Mouse (Mus musculus): ENCODE results near the gene C730034F03Rik.
"Not testable (repeated sequence)": the region's sequence is repeated elsewhere in the genome, so short reads cannot be mapped to it uniquely, and the experiment has no call there.

The C730034F03Rik gene

DNA sequence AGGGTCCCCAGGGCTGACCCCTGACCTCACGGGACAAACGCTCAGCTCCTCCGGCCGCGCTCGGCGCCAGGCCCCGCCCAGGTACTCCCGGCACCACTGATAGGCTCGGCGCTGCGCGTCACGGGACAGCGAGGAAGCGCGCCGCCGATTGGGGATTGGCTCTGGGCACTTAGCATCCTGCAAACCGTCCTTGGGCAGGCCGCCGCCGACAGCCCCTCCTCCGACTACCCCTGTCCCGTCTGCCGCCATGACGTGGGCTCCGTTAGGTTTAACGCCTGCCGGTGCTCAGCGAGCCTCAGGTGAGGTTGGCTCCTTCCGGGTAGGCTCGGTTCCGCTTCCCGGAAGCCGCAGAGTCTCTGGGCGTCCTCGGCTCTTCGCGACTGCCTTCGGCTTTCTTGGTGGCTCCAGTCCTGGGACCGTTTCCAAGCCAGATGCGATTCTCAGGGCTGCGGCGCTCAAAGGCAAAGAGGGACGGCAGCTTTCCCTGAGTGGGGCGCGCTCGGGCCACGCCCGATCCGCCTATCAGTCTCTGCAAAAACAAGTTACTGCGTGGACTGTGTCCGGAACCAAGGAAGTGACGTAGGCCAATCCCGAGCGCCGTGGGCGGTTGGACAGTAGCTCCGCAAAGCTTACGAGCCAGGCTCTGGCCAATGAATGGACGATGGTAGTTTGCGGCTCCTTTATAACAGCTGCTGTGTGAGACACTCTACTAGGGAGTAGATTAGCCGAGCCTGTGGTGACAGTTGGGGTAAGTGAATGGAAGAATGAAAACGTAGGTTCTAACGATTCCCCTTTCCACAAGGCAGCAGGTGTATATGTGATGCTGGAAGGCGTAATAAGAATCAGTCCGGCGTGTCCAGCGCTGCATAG, at the start of gene C730034F03Rik, which contains the start of the genes Gm44502 and Chkb:
Gene C730034F03Rik (plus strand): TSS at position 238 of the 870 bp plus-strand sequence.
Gene Gm44502 (minus strand): TSS at position 345 of the 870 bp plus-strand sequence.
Gene Chkb (minus strand): TSS at position 557 of the 870 bp plus-strand sequence.
- DNase-seq (ENCODE audit: low spot score in 2 of 2) = peak; percentile 94 to 98

DNA sequence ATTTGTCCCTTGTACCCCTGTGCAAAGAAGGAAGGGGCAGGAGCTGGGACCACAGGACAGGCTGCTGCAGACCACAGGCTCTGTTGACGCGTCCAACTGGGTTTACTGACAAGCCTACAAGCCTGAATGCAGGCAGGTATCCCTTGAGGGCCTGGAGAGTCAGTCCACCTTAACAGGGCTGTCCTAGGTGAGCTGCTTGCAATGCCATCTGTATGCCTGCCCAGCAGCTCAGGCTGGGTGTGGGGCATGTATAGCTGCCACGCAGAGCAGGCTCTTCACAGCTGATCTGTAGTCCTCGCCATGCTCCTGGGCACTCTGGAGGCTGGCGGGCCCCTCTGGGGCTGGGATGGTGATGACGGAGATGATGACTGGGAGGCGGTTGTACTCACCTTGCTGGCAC, 44.8 kb upstream of the C730034F03Rik start, which contains the start of gene Klhdc7b:
Gene Klhdc7b (plus strand): TSS at position 301 of the 400 bp plus-strand sequence.
- no peak for DNase-seq (ENCODE audit: low spot score in 2 of 2)

DNA sequence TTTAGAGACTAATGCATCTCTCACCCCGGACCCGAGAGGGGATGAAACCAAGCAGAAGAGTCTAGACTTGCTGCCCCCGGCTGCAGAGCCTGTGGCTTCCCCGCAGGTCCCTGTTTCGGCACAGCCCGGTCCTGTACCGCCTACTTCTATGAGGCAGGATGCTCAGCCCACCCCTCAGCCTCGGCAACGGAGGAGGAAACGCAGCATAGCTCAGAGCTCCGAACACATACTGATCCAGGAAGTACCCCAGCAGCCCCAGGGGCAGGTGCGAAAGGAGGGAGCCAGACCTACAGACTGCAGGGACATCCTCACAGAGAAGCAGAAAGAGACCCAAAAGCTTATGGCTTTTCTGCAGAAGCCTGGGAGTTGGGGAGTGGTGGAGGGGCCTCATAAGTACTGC, 42.3 kb upstream of the C730034F03Rik start:
- DNase-seq (ENCODE audit: low spot score in 2 of 2) = no peak

DNA sequence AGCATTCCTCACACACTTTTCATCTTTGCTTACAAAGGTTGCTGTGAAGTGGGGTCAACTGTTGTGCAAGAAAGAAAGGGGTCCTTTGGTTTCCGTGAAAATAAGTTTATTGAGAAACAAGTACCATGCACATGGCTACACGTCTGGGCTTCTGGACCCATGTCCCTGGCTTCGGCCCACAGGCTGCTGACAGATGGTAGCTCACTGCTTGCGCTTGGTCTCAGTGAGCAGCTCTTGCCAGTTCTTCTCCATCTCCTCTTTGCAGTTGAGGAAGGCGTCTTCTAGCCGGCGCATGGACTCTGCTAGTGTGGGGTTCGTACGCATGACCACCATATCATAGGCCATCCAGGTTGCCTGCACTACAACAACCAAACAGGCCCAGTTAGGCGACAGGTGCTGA, 39.3 kb upstream of the C730034F03Rik start:
- no peak for DNase-seq (ENCODE audit: low spot score in 2 of 2)

DNA sequence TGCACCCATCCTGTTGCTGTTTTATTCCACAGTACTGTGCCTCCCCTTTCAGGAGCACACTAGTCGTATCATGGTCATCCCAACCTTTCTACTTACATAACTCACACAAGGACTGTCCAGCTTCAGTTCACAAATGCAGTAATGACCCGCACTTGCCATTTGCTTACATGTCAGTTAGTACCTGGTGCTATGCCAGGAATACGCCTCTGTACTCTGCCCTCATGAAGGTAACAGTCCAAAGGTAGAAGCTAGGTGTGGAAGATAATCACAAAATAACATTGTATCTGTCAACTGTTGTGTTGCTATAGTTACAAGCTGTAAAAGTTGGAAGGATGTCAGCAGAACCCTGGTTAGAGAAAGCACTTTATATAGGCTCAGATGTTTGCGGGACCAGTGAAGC, 32.5 kb upstream of the C730034F03Rik start:
- DNase-seq (ENCODE audit: low spot score in 2 of 2) = no peak

DNA sequence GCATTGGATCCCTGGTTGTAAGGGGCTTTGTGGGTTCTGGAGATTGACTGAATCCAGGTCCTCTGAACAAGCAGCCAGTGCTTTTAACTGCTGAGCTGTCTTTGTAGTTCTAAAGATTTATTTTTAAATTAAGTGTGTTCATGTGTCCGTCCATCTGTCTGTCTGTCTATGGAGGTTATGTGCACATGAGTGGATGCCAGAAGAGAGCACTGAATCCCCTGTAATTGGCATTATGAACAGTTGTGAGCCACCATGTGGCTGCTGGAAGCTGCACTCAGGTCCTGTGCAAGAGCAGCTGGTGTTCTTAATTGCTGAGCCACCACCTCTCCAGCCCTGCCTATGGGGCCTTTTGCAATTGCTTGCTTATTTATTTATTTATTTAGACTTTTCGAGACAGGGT, 31.2 kb upstream of the C730034F03Rik start:
- no peak for DNase-seq (ENCODE audit: low spot score in 2 of 2)

DNA sequence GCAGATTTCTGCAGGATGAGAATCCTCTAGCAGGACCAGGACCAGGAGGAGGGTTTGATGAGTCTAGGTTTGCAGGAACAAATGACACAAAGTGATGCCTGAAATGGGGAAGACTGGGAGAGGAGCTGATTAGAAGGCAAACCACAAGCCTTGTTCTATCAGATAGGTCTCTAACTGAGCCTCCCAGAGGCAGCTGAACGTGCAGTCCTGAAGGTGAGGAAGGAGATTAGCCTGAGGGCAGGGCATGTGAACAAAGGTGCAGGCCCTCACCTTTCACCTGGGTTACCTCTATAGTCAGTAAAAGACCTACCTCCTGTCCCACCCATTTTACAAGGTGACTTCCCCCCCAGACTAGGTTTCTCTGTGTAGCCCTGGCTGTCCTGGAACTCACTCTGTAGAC, 29.7 kb upstream of the C730034F03Rik start:
- no peak for DNase-seq (ENCODE audit: low spot score in 2 of 2)

DNA sequence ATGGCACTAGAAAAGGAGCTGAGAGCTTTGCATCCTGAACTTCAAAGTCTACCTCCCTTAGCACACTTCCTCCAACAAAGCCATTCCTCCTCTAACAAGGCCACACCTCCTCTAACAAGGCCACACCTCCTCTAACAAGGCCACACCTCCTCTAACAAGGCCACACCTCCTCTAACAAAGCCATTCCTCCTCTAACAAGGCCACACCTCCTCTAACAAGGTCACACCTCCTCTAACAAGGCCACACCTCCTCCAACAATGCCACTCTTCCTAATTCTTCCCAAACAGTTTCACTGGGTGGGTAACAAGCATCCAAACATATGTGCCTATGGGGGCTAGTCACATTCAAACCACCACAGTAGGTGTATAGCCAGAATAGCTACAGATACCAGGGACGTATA, 26.9 kb upstream of the C730034F03Rik start:
- no peak for DNase-seq (ENCODE audit: low spot score in 2 of 2)

DNA sequence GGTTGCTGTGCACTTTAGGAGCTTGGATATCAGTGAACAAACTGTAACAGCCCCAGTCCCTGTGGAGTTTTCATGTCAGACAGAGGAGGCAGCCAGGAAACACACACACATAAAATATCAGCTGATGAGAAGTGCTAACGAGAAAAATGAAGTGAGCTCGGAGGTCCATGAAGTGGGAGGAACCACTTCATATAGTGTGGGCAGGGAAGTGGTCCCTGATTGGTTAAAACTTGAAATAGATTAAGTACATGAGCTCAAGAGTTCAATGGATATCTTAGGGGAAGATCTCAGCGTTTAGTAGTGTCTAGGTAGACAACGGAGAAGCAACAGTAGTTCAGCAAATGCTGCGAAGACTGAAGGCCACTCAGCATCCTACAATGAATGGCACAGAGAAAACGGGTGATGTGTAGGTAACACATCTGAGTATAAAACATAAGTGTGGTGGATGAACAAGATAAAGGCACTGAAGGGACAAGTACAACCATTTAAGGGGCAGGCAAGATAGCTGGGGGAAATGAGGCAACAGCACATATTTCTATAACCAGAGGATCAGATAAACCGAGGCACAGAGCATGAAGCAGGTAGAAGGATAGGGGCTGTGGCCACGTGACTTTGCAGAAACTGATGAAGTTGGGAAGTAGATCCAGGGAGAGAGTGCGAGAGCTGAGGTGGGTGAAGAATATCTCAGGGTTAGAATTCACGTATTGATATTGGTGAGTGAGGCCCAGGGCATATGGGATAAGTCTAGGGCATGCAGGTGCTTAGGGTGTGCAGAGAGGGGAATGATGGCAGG, 24.4 kb upstream of the C730034F03Rik start:
- no peak for DNase-seq (ENCODE audit: low spot score in 2 of 2)

DNA sequence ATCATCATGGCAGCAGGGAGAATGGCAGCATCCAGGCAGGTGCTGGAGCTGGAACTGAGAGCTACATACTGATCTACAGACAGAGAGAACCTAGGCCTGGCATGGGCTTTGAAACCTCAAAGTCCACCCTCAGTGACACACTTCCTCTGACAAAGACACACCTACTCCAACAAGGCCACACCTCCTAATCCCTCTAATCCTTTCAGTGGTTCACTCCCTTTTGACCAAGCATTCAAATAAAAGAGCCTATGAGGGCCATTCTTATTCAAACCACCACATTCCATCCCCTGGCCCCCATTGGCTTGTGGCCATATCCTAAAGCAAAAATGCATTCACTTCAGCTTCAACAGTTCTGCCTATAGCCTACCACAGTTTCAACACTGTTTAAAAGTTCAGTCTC, 22.7 kb upstream of the C730034F03Rik start:
- no peak for DNase-seq (ENCODE audit: low spot score in 2 of 2)

DNA sequence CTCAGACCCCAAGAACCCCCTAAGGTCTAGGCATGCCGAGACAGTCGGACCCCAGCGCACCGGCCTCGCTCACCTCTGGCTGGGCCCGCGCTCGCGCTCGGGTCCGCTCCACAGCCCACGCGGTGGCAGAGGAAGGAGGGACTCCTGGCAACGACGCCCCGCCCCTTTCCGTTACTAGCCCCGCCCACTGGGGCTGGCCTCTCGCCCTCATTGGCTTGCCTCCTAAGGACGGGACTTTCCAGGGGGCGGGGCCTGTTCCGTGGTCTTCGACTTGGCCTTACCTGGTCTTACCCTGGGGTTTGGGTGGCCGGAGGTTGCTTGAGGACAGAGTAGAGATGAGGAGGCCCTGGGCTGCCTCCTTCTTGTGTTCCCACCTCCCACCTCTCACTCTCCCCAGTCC, 19.3 kb upstream of the C730034F03Rik start, which contains the start of gene Syce3:
Gene Syce3 (minus strand): TSS at position 386 of the 400 bp plus-strand sequence.
- DNase-seq (ENCODE audit: low spot score in 2 of 2) = no peak

DNA sequence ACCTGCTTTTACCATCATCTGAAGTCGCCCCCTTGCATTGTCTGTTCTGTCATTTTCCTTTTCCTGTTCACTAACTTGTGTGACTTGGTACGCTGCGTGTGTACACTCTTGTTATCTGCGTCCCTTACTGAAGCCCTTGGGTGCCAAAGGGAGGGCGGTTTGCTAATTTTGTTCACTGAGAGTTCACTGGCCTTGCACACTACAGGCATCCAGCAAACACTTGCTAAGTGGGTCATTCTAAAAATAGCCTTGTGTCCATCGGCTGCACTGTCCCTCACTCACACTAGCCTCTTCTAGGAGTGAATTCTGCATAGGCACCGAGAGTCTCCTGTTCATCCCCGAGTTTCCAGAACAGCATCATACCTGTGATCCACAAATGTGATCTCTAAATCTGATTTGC, 14.1 kb upstream of the C730034F03Rik start:
- no peak for DNase-seq (ENCODE audit: low spot score in 2 of 2)

DNA sequence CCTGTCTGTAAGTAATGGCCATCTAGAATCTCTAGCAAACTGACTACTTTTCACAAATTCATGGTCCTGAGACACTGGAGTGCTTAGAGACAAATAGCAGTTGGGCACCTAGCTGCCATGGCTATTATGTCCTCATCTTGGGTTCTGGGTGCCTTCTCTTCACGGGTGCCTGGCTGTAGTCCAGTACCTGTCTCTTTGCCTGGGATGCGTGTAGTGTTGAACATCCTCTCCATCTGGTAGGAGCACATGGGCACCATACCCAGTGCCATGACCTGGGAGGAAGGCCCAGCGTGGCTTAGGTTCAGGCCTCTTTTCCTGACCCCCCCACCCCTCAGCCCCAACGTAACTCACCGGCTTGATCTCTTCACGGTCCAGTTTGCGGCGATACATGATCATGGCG, 7.5 kb upstream of the C730034F03Rik start:
- no peak for DNase-seq (ENCODE audit: low spot score in 2 of 2)

DNA sequence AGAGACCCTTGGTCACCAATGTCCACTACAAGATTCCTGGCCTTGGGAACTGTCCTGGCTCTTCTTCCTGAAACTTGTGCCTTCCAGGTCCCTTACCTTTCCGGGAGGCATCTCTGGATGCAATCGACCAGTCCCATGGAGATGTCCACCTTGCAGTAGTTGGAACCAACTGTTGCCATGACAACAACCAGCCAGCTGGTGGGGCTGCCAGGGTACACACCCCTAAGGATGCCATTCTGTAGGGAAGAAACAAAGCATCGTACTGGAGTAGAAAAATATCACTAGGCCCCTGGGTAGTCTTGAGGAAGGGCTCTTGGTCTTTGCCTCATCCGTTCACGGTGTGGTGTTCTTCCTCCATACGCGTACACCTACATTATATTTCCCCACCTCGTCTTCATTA, 4.8 kb upstream of the C730034F03Rik start:
- no peak for DNase-seq (ENCODE audit: low spot score in 2 of 2)

DNA sequence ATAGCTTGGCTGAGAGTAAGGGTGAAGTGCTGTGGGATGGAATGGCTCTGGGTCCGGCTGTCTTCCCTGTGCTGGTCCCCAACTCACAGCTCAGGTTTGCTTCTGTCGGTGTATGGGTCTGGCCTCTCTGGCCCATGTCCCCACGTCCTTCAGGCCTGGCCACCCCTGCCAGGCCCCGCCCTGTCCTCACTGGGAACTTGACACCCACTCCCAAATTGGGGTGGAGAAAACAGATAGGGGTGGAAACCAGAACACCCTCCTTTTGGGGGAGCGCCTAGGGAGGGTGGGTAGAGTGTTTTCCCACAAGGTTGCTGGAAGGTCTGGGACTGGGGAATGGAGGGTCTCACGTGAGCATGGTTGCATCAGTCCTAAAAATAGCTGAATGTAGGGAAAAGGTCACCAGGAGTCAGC, 3.7 kb upstream of the C730034F03Rik start, which contains the start of gene Cpt1b:
Gene Cpt1b (minus strand): TSS at position 153 of the 411 bp plus-strand sequence.
- DNase-seq (ENCODE audit: low spot score in 2 of 2) = no peak

DNA sequence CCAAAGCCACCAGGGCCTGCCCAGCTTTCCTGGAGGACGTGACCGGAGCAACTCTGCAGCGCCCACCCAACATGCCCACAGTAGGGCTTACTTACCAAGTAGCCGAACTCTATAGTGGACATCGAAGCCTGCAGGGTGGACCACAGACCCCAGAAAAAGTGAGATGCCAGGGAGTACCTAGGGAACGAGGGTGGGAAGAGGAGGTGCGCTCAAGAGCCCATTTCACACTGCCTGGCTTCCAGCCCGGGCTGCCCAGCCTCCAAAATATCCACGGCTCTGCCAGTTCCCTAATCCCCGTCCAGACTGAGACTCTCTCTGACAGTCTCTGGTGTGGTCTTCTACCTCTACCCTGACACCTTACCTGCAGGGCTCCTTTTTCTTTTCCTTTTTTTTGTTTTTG, 2.7 kb upstream of the C730034F03Rik start:
- no peak for DNase-seq (ENCODE audit: low spot score in 2 of 2)

DNA sequence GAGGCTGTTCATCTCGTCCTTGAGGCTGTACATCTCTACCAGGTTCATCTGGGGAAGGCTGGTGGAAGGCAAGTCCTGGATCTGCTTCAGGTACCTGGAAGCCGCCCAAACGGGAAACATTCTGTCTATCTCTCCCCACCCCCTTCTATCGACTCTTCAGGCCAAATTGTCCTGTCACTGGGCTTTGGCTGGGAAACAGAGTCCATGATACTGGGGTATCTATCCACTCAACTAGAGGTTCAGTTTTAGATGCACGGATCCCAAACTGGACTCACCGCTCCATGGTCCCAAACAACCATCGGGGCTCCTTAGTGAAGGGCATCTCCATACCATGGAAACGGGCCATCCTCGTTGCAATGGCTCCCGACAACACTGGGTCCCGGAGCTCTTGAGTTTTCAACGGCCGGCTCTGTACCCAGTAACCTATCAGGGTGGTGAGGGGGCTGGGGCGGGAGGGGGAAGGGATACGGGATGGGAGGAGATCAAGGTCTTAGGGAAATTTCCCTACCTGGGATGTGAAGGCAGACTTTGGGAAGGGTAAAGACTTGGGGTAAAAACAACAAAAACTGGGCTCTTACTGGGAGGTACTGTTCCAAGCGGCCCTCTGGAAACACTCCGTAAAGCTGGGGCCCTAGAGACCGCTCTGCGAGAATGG, 1.1 kb upstream of the C730034F03Rik start:
- DNase-seq (ENCODE audit: low spot score in 2 of 2) = no peak

DNA sequence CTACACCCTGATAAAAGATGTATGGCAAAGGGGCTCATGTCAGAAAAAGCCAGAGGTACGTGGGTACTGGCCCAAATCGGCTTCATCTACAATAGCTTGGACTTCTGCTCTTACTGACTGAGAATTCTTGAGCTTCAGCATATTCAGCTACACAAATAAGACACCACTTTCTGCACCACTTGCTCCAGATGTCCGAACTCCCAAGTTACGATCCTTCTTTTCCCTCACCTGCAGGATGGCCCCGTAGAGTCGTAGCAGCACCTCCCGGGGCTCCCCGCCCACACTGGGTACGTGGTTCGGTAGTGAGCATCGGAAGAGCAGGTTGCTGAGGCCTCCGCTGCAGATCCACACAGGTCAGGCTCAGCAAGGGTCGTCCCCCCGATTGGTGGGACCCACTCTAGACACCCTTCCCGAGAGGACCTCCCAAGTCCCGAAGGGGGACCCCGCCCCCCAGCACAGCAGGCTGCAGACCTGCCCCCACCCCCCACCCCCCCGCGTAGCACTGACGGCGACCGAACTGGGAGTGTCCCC, 503 bp upstream of the C730034F03Rik start:
- peak in 1 of 2 experiments; percentile 11 for DNase-seq (ENCODE audit: low spot score in 2 of 2)

DNA sequence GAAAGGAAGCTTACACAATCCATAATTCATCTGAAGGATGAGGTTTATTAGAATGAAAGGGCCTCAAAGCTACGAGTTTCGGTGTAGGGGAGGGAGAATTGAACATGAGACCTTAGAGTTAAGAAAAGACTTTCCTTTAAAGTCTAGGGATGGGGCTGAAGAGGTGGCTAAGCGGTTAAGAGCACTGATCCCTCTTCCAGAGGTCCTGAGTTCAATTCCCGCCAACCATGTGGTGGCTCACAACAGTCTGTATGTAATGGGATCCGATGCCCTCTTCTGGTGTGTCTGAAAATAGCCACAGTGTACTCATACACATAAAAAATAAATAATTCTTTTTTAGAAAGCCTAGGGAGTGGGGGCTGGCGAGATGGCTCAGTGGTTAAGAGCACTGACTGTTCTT, 952 bp downstream of the C730034F03Rik start:
- DNase-seq (ENCODE audit: low spot score in 2 of 2) = no peak

DNA sequence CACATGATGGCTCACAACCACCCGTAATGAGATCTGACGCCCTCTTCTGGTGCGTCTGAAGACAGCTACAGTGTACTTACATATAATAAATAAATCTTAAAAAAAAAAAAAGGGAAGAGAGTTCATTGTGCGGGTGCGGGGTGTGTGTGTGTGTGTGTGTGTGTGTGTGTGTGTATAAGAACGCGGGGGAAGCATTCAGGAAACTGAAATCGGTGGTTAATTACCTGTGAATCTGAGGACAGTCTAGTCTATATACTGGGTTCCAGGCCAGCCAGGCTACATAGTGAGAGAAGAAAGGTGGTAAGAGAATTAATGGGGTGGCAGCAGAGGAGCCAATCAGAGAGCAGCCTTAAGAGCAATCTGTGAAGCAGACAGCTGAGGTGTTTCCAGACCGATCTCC, 1.4 kb downstream of the C730034F03Rik start:
- DNase-seq (ENCODE audit: low spot score in 2 of 2) = not testable (repeated sequence)

DNA sequence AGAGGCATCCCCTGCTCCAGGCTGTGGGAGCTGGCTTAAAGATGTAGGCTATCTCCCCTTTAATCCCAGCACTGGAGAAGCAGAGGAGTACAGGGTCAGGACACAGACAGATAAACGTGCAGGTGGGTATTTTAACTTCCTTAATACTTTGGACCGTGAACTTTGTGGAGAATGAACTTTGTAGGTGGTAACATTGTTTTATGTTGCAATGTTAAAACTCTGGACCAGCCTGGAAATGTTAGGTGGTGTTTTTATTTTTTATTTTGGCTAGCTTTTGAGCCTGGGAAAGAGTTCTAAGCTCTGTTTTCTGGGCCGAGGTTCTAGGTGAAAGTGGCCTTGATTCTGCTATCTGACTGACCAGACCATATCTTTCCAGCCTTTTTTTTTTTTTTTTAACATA, 1.9 kb downstream of the C730034F03Rik start:
- no peak for DNase-seq (ENCODE audit: low spot score in 2 of 2)

DNA sequence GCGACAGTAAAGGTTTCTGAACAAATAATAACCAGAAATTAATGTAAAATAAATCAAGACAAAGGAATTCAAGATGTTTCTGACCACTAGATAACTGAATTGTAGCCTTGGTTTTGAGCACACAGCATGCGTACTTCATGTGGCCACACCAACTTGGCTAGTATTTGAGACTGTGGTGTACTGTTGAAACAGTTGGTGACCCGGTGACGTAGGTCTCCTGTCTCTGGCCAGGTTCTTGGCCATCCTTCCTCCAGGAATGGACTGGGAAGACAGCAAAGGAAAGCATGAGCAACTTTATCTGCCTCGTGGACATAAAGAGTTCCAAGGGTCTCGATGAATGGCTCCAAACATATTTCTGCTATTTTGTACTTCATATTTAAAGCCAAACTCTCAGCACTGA, 2.4 kb downstream of the C730034F03Rik start:
- no peak for DNase-seq (ENCODE audit: low spot score in 2 of 2)
